Comparison of ENCODE assay signal across 14 mouse cellular contexts in genomic region chr12:79340513-79340912, GRCm38 (mm10). TPM values are rescaled to one million over a fixed set of nuclear protein-coding genes. Genes with fewer than 3 reads are reported as not detected.
A peak's percentile ranks its signal among the peaks of the same experiment; 100 is the strongest.
DNase-seq lines count a peak whose midpoint lies in the region; ATAC-seq and TF ChIP-seq lines count a peak whose summit lies in the region.
"Had no signal": no experiment of that assay in that cellular context is flagged by ENCODE, and none has a peak within 500 bp of the region (broad histone marks: within the 10 kb centered on the region; RNA-seq: fewer than 3 reads in every experiment).

No protein-coding gene starts in this region.

- no peaks in the 10 kb centered on the region for H3K9me3 ChIP-seq in heart, embryonic 12.5 days (replicated peaks)
- H3K9me3 ChIP-seq in lung, embryonic 16.5 days (ENCODE audit: control insufficient read depth, low read length) = no peaks in the 10 kb centered on the region
- no peaks in the 10 kb centered on the region for H3K9me3 ChIP-seq in lung, postnatal 0 days (ENCODE audit: low read length)
- H3K9me3 ChIP-seq in kidney, postnatal 0 days (replicated peaks; ENCODE audit: low read length) = no peaks in the 10 kb centered on the region
- H3K9me3 ChIP-seq: embryonic facial prominence, embryonic 15.5 days; forebrain, embryonic 15.5 days; neural tube, embryonic 12.5 days had no signal

- no peak overlapping the region for H3K4me2 ChIP-seq in heart, embryonic 12.5 days
- H3K4me2 ChIP-seq in lung, embryonic 16.5 days (ENCODE audit: low read depth, low read length) = no peak overlapping the region
- H3K4me2 ChIP-seq in lung, postnatal 0 days (replicated peaks; ENCODE audit: low read depth, low read length) = no peak overlapping the region
- H3K4me2 ChIP-seq in kidney, postnatal 0 days (ENCODE audit: low read length) = no peak overlapping the region
- H3K4me2 ChIP-seq: embryonic facial prominence, embryonic 15.5 days; forebrain, embryonic 15.5 days; neural tube, embryonic 12.5 days had no signal

- no peak for ATAC-seq in heart, embryonic 12.5 days (ENCODE audit: insufficient number of reproducible peaks, low FRiP score)
- peak; percentile 62; the same call in 1 of the 2 replicates for ATAC-seq in lung, embryonic 16.5 days (ENCODE audit: low read depth)
- ATAC-seq in lung, postnatal 0 days = no peak
- no peak for ATAC-seq in kidney, postnatal 0 days (replicated peaks; ENCODE audit: low FRiP score, low read depth)
- ATAC-seq: forebrain, embryonic 15.5 days had no signal

- H3K4me3 ChIP-seq in heart, embryonic 12.5 days = no peak overlapping the region
- no peak overlapping the region for H3K4me3 ChIP-seq in lung, embryonic 16.5 days (ENCODE audit: low read length)
- H3K4me3 ChIP-seq in lung, postnatal 0 days (ENCODE audit: low read depth, low read length) = no peak overlapping the region
- no peak overlapping the region for H3K4me3 ChIP-seq in kidney, postnatal 0 days (replicated peaks; ENCODE audit: low read depth, low read length)
- H3K4me3 ChIP-seq: embryonic facial prominence, embryonic 15.5 days; forebrain, embryonic 15.5 days; neural tube, embryonic 12.5 days had no signal

- H3K27me3 ChIP-seq in heart, embryonic 12.5 days (replicated peaks) = no peaks in the 10 kb centered on the region
- H3K27me3 ChIP-seq in lung, embryonic 16.5 days (ENCODE audit: control insufficient read depth, insufficient read depth, low read depth, low read length) = no peaks in the 10 kb centered on the region
- no peaks in the 10 kb centered on the region for H3K27me3 ChIP-seq in lung, postnatal 0 days (replicated peaks; ENCODE audit: insufficient read depth, low read length)
- H3K27me3 ChIP-seq in kidney, postnatal 0 days (ENCODE audit: insufficient read depth, low read length) = no peaks in the 10 kb centered on the region
- H3K27me3 ChIP-seq: embryonic facial prominence, embryonic 15.5 days; forebrain, embryonic 15.5 days; neural tube, embryonic 12.5 days had no signal

- no peaks in the 10 kb centered on the region for H3K36me3 ChIP-seq in heart, embryonic 12.5 days
- H3K36me3 ChIP-seq in lung, embryonic 16.5 days (ENCODE audit: control insufficient read depth, insufficient read depth, low read length) = no peaks in the 10 kb centered on the region
- no peaks in the 10 kb centered on the region for H3K36me3 ChIP-seq in lung, postnatal 0 days (ENCODE audit: insufficient read depth, low read length)
- H3K36me3 ChIP-seq in kidney, postnatal 0 days (ENCODE audit: insufficient read depth, low read length) = no peaks in the 10 kb centered on the region
- H3K36me3 ChIP-seq: embryonic facial prominence, embryonic 15.5 days; forebrain, embryonic 15.5 days; neural tube, embryonic 12.5 days had no signal

- peak; percentile 31 to 35 for DNase-seq in heart, postnatal 10 days
- no peak for DNase-seq in lung, postnatal 0 days (ENCODE audit: low spot score)
- DNase-seq in kidney, postnatal 0 days (ENCODE audit: low spot score) = peak; percentile 83
- DNase-seq in lung, postnatal 4 days = peak; percentile 25 to 30
- no peak for DNase-seq in left cerebral cortex, adult 18-20 months (ENCODE audit: low spot score in 2 of 2)
- DNase-seq in adrenal gland, adult (ENCODE audit: inconsistent age in 2 of 2, low spot score in 1 of 2) = no peak
- DNase-seq: adrenal gland, postnatal 25 days; midbrain, embryonic 14.5 days had no signal

- no peak overlapping the region for H3K27ac ChIP-seq in heart, embryonic 12.5 days (ENCODE audit: poor library complexity, severe bottlenecking)
- H3K27ac ChIP-seq in lung, embryonic 16.5 days (ENCODE audit: low read length) = no peak overlapping the region
- no peak overlapping the region for H3K27ac ChIP-seq in lung, postnatal 0 days (ENCODE audit: low read length)
- H3K27ac ChIP-seq in kidney, postnatal 0 days = peak overlapping the region; percentile 73
- H3K27ac ChIP-seq: embryonic facial prominence, embryonic 15.5 days; forebrain, embryonic 15.5 days; liver, embryonic 14.5 days; neural tube, embryonic 12.5 days had no signal

- H3K9ac ChIP-seq in heart, embryonic 12.5 days = no peak overlapping the region
- no peak overlapping the region for H3K9ac ChIP-seq in lung, embryonic 16.5 days (ENCODE audit: low read length)
- H3K9ac ChIP-seq in lung, postnatal 0 days (replicated peaks; ENCODE audit: low read depth) = no peak overlapping the region
- H3K9ac ChIP-seq in kidney, postnatal 0 days (ENCODE audit: low read depth, low read length) = no peak overlapping the region
- H3K9ac ChIP-seq: embryonic facial prominence, embryonic 15.5 days; forebrain, embryonic 15.5 days; liver, embryonic 14.5 days; neural tube, embryonic 12.5 days had no signal

- 77% methylated on average over 6 of the region's 6 CpGs for WGBS in heart, embryonic 12.5 days
- WGBS in lung, embryonic 16.5 days = 56% methylated on average over 6 of the region's 6 CpGs
- WGBS in lung, postnatal 0 days = 56% methylated on average over 6 of the region's 6 CpGs
- WGBS in kidney, postnatal 0 days = 53% methylated on average over 6 of the region's 6 CpGs

- TF ChIP-seq CTCF in lung, postnatal 0 days (IDR thresholded peaks at IDR 0.05) = no peak
- TF ChIP-seq CTCF in kidney, postnatal 0 days (IDR thresholded peaks at IDR 0.05; ENCODE audit: low read depth) = no peak

- intact Hi-C loops in heart, postnatal 10 days (cut with DNase I) = no loop called here

- no peaks in the 10 kb centered on the region for H3K4me1 ChIP-seq in heart, embryonic 12.5 days (replicated peaks)
- 0 out of 2 replicates have a peak, but pooled peaks cover 3% of the 10 kb centered on the region for H3K4me1 ChIP-seq in lung, embryonic 16.5 days (replicated peaks; ENCODE audit: control insufficient read depth, insufficient read depth, low read length)
- H3K4me1 ChIP-seq in lung, postnatal 0 days (ENCODE audit: insufficient read depth, low read depth, low read length) = no peaks in the 10 kb centered on the region
- no peaks in the 10 kb centered on the region for H3K4me1 ChIP-seq in kidney, postnatal 0 days (replicated peaks; ENCODE audit: insufficient read depth, low read length)
- H3K4me1 ChIP-seq: embryonic facial prominence, embryonic 15.5 days; forebrain, embryonic 15.5 days; neural tube, embryonic 12.5 days had no signal

- TF ChIP-seq EP300 in lung, postnatal 0 days (IDR thresholded peaks at IDR 0.05) = no peak

RNA-seq across cellular contexts. Expression of gene Rad51b, which starts 43.4 kb away (rescaled TPM):
- 1 to 10 TPM; 2.0 TPM for total RNA-seq in heart, postnatal 10 days (2021)
- polyA plus RNA-seq in heart, embryonic 12.5 days (2016; fragmentation: Nextera tagmentation; extraction: Ambion mirVana) = 4.5 and 4.6 TPM in 2 replicates
- polyA plus RNA-seq in lung, embryonic 16.5 days (2015; fragmentation: Nextera tagmentation; extraction: Ambion mirVana) = 7.6 and 8.8 TPM in 2 replicates
- polyA plus RNA-seq in lung, postnatal 0 days (2015; fragmentation: Nextera tagmentation; extraction: Ambion mirVana) = 1.3 and 1.5 TPM in 2 replicates
- polyA plus RNA-seq in kidney, postnatal 0 days (2015; fragmentation: Nextera tagmentation; extraction: Ambion mirVana) = 3.9 TPM in 2 replicates
- total RNA-seq in left cerebral cortex, adult 18-20 months (2021) = under 1 TPM; 0.23 to 0.26 TPM

RNA-seq across cellular contexts. Expression of gene Zfyve26, which starts 44.4 kb away (rescaled TPM):
- total RNA-seq in heart, postnatal 10 days (2021) = 10 to 100 TPM; 14.9 to 15.8 TPM
- polyA plus RNA-seq in heart, embryonic 12.5 days (2016; fragmentation: Nextera tagmentation; extraction: Ambion mirVana) = 12.3 and 13.1 TPM in 2 replicates
- polyA plus RNA-seq in lung, embryonic 16.5 days (2015; fragmentation: Nextera tagmentation; extraction: Ambion mirVana) = 12.1 and 13.7 TPM in 2 replicates
- 7.0 and 8.0 TPM in 2 replicates for polyA plus RNA-seq in lung, postnatal 0 days (2015; fragmentation: Nextera tagmentation; extraction: Ambion mirVana)
- polyA plus RNA-seq in kidney, postnatal 0 days (2015; fragmentation: Nextera tagmentation; extraction: Ambion mirVana) = 7.6 and 8.9 TPM in 2 replicates
- 10 to 100 TPM; 27.6 to 27.9 TPM for total RNA-seq in left cerebral cortex, adult 18-20 months (2021)

Comparison
In these comparisons a context has a peak if more than half of its experiments do, and no peak if none do; other contexts are left out.
1. DNase-seq: peak in heart, postnatal 10 days (2 of 2), kidney, postnatal 0 days (single experiment) and lung, postnatal 4 days (2 of 2); none in lung, postnatal 0 days (single experiment), left cerebral cortex, adult 18-20 months (0 of 2) and adrenal gland, adult (0 of 2).